Mouse (Mus musculus): ENCODE measurements at regions not wholly inside any gene's neighbourhood (a gene's known extent, or its start where the extent isn't known, plus 50 kb on each side); places are given as distances from the start of the nearest gene placed in this dataset.

DNA sequence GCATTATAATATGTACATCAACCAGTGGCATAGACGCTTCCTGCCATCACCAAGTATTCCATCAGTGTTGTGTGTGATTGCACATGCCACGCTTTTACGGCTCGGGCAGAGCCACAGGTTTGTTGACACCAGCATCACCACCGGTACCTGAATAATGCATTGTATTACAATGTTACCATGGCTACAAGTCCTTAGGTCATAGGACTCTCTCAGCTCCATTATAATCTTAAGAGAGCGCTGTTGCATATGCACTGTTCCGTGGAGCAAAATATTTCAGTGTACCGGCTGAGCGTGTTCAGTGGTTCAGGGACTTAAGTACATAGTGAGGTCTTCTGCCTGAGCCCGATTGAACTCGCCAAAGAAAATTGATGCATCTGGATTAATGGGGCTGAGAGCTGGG lies 303.4 kb upstream of the Id4 start:
- DNase-seq (ENCODE audit: extremely low spot score), result no peak

DNA sequence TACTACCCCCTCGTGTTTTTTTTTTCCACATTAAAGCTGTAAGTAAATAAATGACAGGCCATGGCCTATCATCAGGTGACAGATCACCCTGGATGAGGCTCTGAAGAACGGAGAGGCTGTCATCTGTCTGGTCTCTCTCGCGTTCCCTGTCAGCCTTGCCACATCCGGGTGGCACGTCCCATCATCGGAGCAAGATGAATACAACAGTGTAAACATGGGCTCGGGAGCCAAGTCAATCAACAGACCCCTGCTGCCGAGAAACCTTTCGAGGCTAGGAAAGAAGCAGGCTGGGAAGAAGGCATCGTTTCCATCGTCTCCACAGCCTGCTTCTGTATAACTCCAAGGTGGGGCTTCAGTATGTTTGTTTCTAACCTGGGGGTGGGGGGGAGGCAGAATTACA lies 286.8 kb upstream of the Id4 start:
- no peak for DNase-seq (ENCODE audit: extremely low spot score)

DNA sequence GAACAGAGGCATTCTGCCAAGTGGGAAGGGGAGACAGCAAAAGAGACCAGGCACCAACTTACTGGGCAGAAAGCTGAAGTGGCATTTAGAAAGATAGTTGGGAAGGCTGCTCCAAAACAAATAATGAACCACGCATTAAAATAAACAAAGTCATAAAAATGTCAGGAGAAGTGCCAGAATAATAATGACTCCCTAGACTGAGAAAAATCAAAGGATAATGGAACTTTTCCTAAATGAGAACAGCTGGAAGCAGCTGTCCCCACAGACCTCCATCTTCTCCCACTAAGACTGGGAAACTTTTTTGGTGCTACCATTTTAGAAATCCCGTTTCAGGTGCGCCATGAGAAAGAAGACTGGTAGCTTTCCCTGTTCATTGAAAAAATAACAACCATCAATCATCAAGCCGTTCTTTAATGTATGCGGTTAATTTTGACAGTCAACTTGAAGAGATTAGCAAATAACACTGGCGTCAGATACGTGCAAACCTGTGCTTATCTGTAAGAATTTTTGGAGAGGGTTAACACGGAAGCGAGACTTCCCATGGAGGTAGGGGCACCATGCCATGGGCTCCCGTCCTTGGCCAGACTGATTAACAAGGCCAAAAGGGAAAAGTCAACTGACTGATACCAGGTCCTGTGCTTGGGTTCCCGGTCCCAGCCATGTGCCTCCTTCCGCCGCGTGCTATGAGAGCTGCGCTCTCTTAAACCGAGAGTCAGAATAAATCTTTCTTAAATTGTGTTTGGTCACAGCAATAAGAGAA lies 286.1 kb upstream of the Id4 start:
- no peak for DNase-seq (ENCODE audit: extremely low spot score)

DNA sequence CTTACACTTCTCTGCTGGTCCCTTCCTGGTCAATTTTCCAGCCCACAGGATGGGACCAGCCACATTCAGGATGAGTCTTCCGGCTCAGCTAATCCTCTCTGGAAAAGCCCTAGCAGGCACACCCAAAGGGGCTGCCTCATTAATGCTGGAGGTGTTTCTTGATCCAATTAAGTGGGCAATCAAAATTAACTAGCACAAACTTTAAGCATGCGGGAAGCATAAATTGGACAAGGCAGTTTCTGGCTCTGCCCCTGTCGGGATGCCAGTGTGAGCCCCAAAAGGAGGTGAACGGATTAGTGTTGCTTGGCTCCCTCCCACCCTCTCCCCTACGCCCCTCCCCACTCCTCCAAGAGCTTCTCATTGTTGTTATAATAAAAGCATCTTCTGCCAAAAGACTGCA lies 262.5 kb upstream of the Id4 start:
- no peak for DNase-seq (ENCODE audit: extremely low spot score)

DNA sequence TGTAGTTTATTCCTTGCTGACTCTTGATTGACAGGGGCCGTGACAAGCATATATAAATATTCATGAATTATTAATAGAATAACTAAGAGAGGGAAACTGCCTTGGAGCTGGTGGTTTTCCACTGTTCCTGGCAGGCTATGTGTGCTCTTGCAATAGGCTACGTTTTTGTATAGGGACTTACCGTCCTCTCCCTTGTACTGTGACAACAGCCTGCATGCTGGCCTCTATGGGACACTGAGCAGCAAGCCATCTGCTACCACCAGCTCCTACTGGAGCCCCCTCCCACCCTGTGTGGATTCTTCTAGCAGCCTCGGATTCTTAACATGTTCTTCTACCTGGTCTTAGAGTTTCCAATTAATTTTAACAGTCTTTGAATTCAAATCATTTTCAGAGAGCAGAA lies 261.6 kb upstream of the Id4 start:
- no peak for DNase-seq (ENCODE audit: extremely low spot score)

DNA sequence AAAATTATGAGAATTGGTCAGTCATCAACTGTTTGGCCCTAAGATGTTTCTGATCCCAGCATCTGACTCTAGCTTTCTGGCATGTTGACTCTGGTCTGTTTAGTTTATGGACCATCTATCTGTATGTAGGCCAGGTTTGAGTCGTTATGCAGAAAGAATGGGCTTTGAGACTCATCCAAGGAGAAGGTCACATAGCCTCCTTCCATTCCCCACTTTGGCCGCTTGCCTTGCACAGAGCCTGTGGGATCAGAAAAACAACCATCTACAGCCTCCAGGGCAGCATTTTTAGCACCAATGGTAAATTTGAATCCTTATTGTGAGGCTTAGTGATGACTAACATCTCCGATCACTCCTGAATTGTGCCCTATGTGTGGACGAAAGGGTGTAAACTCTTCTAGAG lies 257.9 kb upstream of the Id4 start:
- DNase-seq (ENCODE audit: extremely low spot score), result no peak

DNA sequence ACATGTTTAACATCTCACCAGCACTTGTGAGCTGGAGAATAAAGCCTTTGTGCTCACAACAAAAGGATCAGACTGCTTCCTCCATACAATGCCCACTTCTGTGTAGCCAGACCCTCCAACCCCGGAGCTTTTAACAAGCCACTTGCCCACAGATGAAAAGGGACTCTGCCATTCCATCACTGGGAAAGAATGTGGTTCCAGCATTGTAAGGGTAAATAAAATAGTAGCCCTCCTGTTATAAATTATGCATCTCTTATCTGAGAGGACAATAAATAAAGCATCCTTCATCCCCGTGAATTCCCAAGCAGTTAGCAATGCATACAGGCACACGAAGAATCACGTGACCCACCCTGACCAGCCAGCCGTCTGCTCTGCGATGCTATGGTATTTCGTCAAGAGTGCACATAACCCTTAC lies 247.7 kb upstream of the Id4 start:
- DNase-seq (ENCODE audit: extremely low spot score), result peak; percentile 14

DNA sequence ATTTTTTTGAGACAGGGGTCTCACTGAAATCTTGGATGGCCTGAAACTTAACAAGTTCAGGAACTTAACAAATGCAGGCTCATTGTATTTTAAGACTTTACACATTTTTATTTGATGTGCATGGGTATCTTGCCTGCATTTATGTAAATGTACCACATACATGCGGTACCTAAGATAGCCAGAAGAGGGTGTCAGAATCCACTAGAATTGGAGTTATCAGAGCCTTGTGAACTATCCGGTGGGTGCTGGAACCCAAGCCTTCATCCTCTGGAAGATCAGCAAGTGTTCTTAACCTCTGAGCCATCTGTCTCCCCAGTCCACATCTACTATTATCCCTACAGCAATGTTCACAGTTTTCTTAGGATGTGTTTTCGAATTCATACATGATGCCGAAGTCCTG lies 245.7 kb upstream of the Id4 start:
- DNase-seq (ENCODE audit: extremely low spot score), result no peak

DNA sequence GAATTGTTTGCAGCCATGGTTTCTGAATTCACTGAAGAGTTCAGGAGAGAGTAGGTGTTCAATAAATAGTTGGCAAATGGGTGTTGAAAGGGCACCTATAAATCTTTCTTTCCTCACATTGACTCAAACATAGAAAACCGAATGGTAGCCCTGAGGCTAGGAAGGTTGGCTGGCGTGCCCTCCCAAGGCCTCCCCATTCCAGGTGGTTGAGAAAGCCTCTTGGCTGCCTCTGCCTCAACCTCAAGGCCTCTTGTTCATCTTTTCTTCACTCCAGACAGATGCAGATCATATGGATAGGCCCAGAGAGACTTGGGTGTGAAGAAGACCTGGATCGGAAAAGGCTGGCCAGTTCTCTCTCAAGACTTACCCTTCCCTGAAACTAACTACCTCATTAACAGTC lies 245.0 kb upstream of the Id4 start:
- no peak for DNase-seq (ENCODE audit: extremely low spot score)

DNA sequence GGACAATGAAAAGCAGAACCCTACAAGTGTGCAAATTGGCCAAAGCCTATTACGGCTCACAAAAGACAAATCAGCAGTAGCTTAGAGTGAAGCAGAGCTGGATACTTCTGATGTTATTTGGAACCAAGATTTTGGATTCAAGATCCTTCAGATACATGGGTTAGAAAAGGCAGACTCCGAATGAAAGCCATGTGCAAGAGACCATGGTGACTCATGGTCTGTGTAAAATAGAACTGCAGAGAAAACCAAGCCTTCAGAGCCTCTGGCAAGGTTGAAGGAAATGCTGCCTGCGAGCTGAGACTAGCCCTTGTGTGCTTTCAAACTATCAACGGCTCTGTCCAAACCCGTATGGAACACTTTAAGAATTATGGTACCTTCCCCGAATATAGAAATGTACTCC lies 244.4 kb upstream of the Id4 start:
- DNase-seq (ENCODE audit: extremely low spot score), result no peak

DNA sequence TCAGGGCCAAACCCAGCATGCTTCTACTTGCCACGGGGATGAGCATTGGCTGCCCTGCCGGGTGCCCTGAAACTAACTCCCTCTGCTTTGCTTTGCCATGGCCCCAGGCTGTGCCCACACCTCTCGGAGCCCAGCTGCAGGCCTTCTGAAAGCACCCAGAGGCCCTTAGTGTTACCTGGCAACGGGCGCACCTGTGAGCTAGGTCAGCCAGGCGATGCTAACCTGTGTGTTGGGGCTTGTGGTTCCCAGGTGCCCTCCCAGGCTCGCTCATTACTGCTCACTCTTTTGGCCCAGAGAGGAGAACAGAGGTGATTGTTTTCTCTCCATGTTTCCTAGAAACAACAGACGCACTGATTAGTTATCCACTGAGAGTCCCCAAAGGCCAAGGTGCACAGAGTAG lies 243.4 kb upstream of the Id4 start:
- DNase-seq (ENCODE audit: extremely low spot score), result no peak

DNA sequence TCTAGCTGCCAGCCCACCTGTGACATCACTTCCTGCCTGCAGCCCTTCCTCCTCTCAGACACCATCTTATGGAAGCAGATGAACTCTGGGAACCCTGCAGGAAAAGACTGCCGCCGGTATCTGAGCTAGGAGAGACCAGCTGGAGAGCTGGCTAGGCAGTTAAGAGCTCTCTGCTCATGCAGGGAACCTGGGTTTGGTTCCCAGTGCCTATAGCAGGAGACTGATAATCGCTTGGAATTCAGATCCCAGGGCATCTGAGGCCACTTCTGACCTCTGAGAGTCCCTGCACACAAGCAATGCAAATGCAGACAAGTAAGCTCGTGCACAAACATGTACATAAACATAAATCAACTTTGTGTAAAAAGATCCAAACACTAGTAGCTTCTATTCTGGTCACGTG lies 242.4 kb upstream of the Id4 start:
- no peak for DNase-seq (ENCODE audit: extremely low spot score)

DNA sequence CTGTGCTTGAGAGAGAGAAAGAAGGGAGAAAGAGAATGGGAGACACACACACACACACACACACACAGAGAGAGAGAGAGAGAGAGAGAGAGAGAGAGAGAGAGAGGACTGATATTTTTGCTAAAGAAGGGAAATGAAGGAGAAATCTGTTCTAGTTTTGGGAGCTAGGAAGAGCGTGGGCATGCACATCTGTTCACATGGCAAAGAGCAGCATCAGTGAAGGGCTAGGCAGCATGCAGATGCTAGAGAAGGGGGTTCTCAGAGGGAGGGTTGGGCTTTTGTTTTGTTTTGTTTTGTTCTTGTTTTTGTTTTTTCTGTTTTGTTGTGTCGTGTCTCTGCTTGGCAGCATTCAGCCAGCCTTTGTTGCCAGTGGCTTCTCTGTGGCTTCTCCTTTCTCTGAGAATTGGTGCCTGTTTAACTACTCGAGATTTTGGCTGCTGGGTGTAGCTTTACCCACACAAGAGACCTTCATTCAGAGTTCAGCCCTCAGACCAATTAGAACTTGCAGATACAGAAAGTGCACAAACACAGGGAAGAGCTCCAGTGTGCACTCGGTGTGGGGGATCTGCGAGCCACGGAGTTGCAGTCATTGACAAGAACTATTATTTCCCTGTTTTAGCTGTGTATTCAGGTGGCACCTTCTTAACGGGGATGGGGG lies 237.9 kb upstream of the Id4 start:
- DNase-seq (ENCODE audit: extremely low spot score), result no peak

DNA sequence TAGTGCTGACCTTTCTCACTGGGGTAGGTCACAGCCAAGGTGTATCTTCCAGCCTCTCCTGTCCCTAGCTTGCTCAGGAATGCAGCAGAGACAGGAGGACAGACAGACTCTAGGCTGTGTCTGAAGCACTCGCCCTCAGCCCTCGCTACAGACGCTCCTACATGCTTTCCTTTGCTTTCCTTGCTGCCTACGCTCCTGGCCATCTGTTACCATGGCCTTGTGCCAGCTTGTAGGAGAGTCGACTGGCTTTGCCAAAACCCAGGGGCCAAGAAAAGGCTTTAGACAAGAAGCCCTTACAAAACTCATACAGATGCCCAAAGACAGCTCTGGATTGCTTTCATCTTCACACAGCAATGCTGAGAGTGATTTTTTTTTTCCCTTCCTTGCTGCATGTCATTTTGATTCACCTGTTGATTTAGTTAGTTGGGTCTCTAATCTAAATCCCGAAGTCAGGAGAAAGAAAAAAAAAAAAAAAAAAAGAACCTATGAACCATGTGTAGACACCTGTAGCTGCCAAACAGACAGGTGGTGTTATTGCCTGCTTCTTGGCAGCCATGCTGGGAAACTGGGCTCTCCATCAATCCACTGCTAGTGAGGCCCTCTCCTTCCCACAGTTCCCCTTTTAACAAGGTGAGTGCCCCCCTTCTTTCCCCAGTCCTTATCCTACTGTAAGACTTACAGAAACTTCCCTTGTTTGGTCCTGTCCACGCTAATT lies 233.1 kb upstream of the Id4 start:
- no peak for DNase-seq (ENCODE audit: extremely low spot score)

DNA sequence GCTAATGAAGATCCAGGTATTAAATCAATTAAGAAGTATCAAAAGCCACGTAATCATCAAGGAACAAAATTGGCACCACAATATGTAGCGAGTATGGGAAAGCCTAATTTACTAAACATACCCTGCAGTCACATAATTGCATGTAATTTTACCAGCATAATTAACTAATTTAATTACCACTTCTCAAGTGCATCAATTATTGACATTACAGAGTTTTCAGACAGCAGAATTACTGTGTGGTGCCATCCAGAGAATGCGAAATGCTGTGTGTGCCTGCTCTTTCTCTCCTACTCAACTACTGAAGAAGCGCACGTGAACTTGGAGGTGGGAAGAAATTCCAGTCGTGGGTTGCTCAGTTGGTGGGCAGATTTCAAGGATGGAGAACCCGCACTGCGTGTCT lies 229.5 kb upstream of the Id4 start:
- DNase-seq (ENCODE audit: extremely low spot score), result no peak

DNA sequence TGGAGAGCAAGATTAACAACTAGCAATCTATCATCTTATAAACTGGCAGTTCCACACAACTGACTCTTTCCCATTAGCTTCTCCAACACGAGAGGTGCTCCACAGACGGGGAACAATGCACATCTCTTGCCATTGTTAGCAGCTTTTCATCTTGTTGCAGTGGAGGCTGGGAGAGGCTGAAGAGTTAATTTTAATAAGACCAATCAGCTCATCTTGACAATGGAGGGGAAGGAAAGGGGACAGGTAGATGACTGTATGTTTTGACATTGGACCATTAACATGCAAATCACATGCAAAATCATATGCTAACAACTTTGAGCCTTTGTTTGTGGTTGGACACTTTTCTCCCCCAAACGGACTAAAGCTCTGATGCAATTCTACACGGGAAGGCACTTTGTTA lies 218.9 kb upstream of the Id4 start:
- DNase-seq (ENCODE audit: extremely low spot score), result no peak

DNA sequence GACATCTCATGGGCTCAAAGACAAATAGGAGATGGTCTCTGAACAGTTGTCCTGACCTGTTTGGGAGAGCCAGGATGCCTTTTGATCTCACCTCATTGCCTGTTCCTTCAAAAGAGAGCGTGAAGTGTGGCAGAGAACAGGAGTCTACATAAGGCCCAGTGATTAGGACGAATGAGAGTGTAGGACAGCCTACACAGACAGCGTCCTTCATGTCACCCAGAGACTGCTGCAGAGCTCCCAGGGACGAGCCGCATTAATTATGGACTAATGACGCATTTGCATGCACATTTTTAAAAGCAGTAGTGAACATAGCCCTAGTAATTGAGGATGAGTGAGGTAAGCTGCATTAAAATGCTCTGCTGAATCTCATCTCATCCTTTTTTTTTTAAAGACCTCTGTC lies 218.5 kb upstream of the Id4 start:
- no peak for DNase-seq (ENCODE audit: extremely low spot score)

DNA sequence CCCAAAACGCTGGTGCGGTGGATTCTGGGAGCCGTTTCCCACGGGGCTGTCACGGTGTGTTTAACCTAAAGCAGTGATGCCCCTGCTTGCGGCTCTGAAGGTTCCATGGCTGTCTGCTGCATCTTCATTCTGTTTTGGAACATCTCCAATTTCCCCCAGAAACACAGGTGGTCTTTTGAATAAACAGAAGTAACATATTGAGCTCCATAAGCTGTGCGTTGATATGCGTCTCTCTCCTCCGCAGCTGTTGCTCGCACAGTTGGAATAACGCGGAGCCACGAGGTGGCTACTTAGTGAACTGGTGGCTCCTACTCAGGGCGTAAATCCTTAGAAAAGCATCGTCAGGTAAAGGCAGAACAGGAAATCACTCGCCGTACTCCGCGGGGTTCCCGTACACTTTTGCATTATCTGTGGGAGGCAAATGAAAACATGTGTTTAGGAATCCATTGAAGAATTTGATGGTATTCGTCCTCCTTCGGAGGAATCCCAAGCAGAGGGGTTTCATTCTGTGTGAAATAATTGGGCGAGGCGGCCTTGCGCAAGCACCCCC lies 214.8 kb upstream of the Id4 start:
- DNase-seq (ENCODE audit: extremely low spot score), result no peak

DNA sequence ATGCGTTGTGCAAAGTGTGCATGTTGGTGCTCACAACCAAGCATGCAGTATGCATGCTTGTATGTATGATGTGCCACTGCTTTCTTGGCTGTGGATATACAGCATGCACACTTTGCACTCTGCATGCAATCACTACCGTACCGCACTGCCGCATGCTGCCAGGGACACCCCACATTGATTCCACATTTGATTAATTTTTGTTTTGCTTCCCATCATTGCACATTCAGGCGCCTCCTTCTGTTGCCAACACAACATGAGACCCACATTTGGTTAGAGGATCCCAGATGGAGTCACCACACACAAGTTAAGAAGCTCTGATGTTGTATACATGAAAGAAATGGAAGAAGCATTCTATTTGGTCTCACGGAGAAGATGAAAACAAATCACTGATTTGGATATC lies 211.2 kb upstream of the Id4 start:
- no peak for DNase-seq (ENCODE audit: extremely low spot score)

DNA sequence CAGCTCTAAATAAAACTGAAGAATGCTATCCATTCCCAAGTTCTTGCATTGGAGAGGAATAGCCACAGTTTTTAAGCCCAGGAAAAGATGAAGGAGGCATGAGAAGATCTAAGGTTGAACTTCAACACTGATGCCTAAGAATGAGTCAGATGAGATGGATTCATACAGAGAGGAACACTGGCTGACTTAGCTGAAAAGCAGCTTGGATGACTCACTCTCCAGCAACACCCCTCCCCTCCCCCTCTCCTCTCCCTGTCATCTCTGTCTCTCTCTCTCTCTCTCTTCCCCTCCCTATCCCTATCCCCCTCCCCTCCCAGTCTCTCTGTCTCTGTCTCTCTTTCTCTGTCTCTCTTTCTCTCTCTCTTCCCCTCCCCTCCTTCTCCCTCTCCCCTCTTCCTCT lies 186.4 kb upstream of the Id4 start:
- DNase-seq (ENCODE audit: extremely low spot score), result no peak

DNA sequence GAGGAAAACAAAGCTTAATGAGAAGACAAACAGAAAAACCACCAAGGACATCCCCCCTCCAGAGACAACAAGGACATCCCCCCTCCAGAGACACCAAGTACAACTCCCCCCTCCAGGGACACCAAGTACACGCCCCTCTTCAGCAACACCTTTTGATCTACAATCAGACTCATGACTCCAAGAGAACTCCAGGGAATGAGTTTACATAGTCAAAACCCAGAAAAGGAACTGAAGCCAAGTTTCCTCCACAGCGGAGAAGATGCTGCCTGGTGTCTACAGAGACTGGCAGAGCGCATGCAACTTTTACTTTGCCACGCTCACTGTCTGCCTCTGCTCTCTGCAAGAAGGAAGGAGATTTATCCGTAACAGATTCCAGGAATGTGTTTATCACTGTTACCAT lies 185.7 kb upstream of the Id4 start:
- DNase-seq (ENCODE audit: extremely low spot score), result no peak

DNA sequence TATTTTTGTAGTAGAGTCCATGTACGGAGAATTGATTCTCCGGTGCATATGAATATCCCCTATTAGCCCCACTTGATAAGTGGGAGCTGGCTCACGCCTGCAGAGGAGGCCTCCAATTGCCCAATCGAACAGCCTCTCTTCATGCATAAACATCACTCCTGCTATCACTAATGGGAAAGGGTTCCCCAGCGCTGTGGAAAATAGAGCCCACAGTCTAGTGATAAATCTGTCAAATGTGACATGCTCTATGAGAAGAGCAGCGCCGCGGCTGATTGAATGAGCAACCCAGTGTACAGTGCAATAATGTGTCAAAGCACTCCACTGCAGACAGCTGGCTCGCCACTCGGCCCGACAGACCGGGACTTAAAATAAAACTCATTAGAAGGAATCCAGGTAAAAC lies 182.8 kb upstream of the Id4 start:
- no peak for DNase-seq (ENCODE audit: extremely low spot score)

DNA sequence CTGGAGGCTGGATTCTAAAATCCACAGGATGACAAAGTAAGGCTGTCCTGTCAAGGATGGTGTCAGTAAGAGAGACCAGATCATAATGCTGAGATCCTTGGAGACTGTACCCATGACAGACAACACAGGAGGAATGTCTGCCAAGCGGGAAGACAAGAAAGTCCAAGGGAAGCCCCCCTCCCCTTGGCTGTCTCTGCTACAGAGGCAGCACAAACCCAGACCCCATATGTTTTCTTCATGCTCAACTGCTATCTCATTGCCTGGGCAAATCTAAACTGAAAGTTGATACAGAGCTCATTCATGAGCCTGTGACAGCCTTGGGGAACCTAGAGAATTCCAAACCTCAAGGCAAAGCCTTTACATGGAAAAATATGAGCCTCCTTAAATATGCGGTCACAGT lies 177.7 kb upstream of the Id4 start:
- no peak for DNase-seq (ENCODE audit: extremely low spot score)

Data from embryo, embryonic 9.5 days (tissue).